Mouse (Mus musculus) heart, embryonic 16.5 days (tissue): ENCODE measurements around the gene Smc4. TPM values are rescaled to one million over a fixed set of nuclear protein-coding genes. Genes with fewer than 3 reads are reported as not detected.
A peak's percentile ranks its signal among the peaks of the same experiment; 100 is the strongest.
"Not testable (repeated sequence)": the region's sequence is repeated elsewhere in the genome, so short reads cannot be mapped to it uniquely, and the experiment has no call there.

ENCODE experiments used
- ATAC-seq: fragments of 200-750 bp; cut with Nextera tagmentation; replicated peaks from 2 replicates; pipeline ENCODE4 v1.8.0; 2017; ENCODE audit warnings: moderate number of reproducible peaks; ENCODE audit not compliant: insufficient read depth, low FRiP score; ENCODE audit errors: extremely low read depth
- H3K27ac ChIP-seq: fragments of 300-500 bp; sonication (generic); 2 replicates; pipeline ENCODE4 v1.5.1; 2014; ENCODE audit warnings: mild to moderate bottlenecking, low read length, control low read depth, moderate library complexity
- H3K27me3 ChIP-seq: fragments of 300-500 bp; sonication (generic); 2 replicates; pipeline ENCODE4 v1.6.1; 2014; ENCODE audit warnings: low read length, mixed read lengths; ENCODE audit not compliant: control insufficient read depth, insufficient read depth
- H3K36me3 ChIP-seq: fragments of 300-500 bp; sonication (generic); 2 replicates; pipeline ENCODE4 v1.6.1; 2014; ENCODE audit not compliant: control insufficient read depth, insufficient read depth
- H3K4me1 ChIP-seq: fragments of 300-500 bp; sonication (generic); 2 replicates; pipeline ENCODE4 v1.6.1; 2014; ENCODE audit warnings: low read length, mixed read lengths; ENCODE audit not compliant: control insufficient read depth, insufficient read depth
- H3K4me2 ChIP-seq: fragments of 300-500 bp; sonication (generic); 2 replicates; pipeline ENCODE4 v1.6.1; 2014; ENCODE audit warnings: low read depth, mild to moderate bottlenecking, control low read depth, low read length
- H3K4me3 ChIP-seq: fragments of 300-500 bp; sonication (generic); 2 replicates; pipeline ENCODE4 v1.5.1; 2014; ENCODE audit warnings: mild to moderate bottlenecking, control low read depth, low read length
- H3K9ac ChIP-seq: fragments of 300-500 bp; sonication (generic); 2 replicates; pipeline ENCODE4 v1.6.1; 2014; ENCODE audit warnings: low read length, control low read depth
- H3K9me3 ChIP-seq: fragments of 300-500 bp; sonication (generic); replicated peaks from 2 replicates; pipeline ENCODE4 v1.6.1; 2016; ENCODE audit warnings: low read length; ENCODE audit not compliant: control insufficient read depth
- WGBS: fragments of 180-500 bp; shearing (Covaris S2); extraction: QIAGEN DNeasy Blood & Tissue Kit; methylation state at CpG from one replicate; pipeline ENCODE4 v1.1.7; 2014; 5-methylcytosine and 5-hydroxymethylcytosine counted together
- polyA plus RNA-seq: library from polyadenylated mRNA; unstranded; fragments of >200 nt; fragmentation: Nextera tagmentation; extraction: Ambion mirVana; gene quantifications from 2 replicates; pipeline ENCODE4 v1.2.1, GENCODE M21; 2015

Smc4 gene
- polyA plus RNA-seq, 1 experiment from 2014 or later: 180 TPM

DNA sequence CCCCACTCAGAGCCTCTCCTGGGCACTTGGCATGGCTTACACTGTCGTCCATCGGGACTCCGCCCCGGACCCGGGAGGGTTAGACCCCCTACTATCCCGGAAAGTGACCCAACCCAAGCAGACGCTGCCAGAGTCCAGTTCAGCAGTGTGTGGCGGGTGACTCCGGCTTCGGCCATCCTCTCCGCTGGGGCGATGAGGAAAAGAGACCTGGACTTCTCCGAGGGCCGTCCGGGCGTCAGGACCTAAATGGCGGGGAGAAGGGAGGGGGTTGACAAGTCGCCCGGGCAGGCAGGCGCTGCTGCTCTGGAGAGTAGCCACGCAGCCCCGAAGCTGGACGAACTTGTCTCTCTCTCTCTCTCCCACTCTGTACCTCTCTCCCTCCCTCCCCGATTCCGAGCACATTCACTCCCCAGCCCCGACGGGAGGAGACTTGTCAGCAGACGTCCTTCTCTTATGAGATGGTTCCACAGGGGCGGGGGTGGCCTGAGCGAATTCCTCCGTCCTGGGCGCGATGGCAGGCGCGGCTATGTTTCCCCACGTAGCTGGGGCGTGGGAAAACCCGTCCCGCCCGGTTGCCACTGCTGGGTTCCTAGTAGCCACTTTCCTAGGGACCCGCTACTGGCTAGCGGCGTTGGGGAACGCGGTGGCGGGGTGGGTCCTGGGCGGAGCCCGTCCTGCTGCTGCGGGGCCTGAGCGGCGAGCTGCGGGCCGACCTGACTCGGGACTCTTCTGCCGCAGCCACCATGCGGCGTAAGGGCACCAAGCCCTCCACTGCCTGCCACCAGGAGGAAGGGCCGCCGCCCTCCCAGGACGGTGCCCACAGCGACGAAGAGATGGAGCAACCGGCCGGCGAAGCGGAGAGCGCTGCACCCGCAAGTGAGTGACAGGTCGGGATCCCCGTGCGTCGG is 1.1 kb downstream of the Smc4 start:
- Histone ChIP-seq H3K27ac (peak overlapping the region; percentile 94), H3K9ac (peak overlapping the region; percentile 93), H3K4me3 (peak overlapping the region; percentile 99), H3K4me2 (peak overlapping the region; percentile 86), H3K36me3 (no peaks in the 10 kb centered on the region), H3K4me1 (peaks cover 11% of the 10 kb centered on the region), H3K27me3 (no peaks in the 10 kb centered on the region), H3K9me3 (no peaks in the 10 kb centered on the region)
- peak; percentile 56 for ATAC-seq
- under 1% methylated on average over 72 of the region's 72 CpGs for WGBS

DNA sequence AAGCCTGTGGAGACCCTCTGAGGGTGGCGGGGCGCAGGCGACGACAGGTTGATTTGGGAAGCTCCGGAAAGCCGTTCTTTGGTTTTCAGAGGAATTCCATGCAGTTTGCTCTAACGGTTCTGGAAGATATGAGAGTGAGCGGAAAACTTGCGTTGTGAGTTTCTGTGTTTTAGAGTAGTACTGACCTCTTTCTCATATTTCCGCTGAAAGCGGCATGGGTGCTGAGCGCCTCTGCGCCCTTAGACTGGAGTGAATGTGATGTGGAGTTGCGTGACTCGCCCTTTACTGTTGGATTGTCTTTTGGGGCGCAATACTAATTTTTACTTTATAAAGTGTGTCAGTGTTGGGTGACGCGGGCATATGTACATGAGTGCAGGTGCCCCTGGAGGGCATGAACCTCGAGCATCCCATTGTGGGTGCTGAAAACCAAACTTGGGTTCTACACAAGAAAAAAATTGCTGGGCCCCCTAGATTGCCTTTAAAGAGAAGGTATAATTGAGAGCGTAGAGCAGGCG is 1.8 kb downstream of the Smc4 start:
- no peak for ATAC-seq
- no peaks in the 10 kb centered on the region for H3K36me3 ChIP-seq
- peak overlapping the region; percentile 86 for H3K4me2 ChIP-seq
- no peaks in the 10 kb centered on the region for H3K27me3 ChIP-seq
- peak overlapping the region; percentile 99 for H3K4me3 ChIP-seq
- peak overlapping the region; percentile 93 for H3K9ac ChIP-seq
- no peaks in the 10 kb centered on the region for H3K9me3 ChIP-seq
- WGBS: 1% methylated on average over 21 of the region's 21 CpGs
- peak overlapping the region; percentile 94 for H3K27ac ChIP-seq
- H3K4me1 ChIP-seq: peaks cover 11% of the 10 kb centered on the region

DNA sequence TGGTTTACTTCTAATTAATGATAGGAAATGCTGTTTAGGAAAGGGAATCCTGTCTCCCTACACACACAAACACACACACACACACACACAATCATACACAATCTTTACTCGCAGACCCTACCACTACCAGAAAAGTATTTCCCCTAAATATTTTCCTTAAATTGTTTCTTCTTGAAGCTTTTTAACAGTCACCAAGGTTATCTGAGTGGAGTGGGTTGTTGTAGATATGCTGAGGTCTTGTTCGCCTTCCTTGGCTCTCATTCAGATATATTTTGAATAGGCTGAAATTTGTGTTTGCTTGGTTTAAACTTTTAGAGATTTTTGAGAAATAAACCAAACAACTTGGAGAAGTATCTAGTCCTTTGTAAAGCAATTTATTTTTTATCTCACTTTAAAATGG is 4.3 kb downstream of the Smc4 start:
- no peak overlapping the region for H3K4me3 ChIP-seq
- H3K27me3 ChIP-seq: no peaks in the 10 kb centered on the region
- no peak for ATAC-seq
- peaks cover 9% of the 10 kb centered on the region for H3K4me1 ChIP-seq
- H3K36me3 ChIP-seq: peaks cover 4% of the 10 kb centered on the region; the same call in 1 of the 2 replicates
- H3K9ac ChIP-seq: 0 out of 2 replicates have a peak overlapping the region, but pooled peaks have one; percentile 18
- peak overlapping the region; percentile 29; the same call in 1 of the 2 replicates for H3K4me2 ChIP-seq
- no peak overlapping the region for H3K27ac ChIP-seq
- 35% methylated on average over 2 of the region's 2 CpGs for WGBS
- H3K9me3 ChIP-seq: no peaks in the 10 kb centered on the region

DNA sequence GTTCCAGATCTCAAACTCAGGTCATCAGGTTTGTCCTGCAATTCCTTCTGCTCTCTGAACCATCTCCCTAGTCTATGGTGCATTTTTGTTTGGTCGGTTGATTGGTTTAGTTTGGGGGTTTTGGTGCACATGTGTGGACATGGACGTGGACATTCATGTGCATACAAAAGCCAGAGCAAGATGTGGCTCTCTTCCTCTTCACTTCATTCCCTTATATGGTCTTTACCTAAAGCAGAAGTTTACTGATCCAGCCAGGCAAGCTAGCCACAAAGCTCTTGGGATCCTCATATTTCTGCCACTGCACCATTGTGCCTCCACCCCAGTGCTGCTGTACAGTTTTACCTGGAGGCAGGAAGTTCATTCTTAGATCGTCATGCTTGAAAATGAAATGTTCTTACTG is 12.6 kb downstream of the Smc4 start:
- Histone ChIP-seq H3K4me3 (no peak overlapping the region), H3K9ac (no peak overlapping the region), H3K9me3 (no peaks in the 10 kb centered on the region), H3K36me3 (peaks cover 30% of the 10 kb centered on the region), H3K27me3 (no peaks in the 10 kb centered on the region), H3K4me2 (no peak overlapping the region), H3K27ac (no peak overlapping the region), H3K4me1 (no peaks in the 10 kb centered on the region)
- 90% methylated on average over 3 of the region's 3 CpGs for WGBS
- no peak for ATAC-seq

DNA sequence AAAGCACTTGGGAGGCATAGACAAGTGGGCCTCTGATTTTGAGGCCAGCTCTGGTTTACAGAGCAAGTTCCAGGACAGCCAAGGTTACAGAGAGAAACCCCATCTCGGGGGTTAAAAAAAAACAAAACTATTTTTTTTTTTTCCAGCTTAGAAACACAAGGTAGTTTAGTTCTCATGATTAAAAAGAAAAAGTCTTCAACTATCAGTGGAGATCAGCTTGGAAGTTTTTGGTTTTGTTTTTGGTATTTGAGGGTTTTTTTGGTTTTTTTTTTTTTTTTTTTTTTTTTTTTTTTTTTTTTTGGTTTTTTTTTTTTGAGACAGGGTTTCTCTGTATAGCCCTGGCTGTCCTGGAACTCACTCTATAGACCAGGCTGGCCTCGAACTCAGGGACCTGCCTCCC is 14.1 kb downstream of the Smc4 start:
- not testable (repeated sequence) for H3K4me2 ChIP-seq, H3K27me3 ChIP-seq, H3K9ac ChIP-seq, H3K4me1 ChIP-seq, H3K27ac ChIP-seq, H3K4me3 ChIP-seq, H3K9me3 ChIP-seq, ATAC-seq
- peaks cover 35% of the 10 kb centered on the region for H3K36me3 ChIP-seq
- WGBS: 97% methylated on average over 2 of the region's 2 CpGs

DNA sequence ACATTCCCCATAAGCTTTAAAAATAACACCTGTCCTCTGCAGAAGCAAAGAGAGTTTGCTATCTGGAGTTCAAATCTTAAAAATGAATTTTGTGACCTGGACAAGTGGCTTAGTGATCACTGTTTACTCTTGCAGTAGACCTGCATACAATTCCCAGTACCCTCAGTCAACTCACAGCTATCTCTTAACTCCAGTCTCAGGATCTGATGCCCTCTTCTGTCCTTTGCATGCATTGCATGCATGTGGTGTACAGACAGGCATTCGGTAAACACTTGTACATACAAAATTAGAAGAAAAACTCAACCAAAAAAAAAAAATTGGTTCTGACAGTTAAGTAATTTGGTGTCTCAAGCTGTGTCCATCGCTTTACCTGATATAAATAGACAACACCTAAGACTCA is 15.7 kb downstream of the Smc4 start:
- WGBS: 86% methylated on average over 2 of the region's 2 CpGs
- H3K27me3 ChIP-seq: no peaks in the 10 kb centered on the region
- no peaks in the 10 kb centered on the region for H3K4me1 ChIP-seq
- H3K4me3 ChIP-seq: no peak overlapping the region
- no peak overlapping the region for H3K4me2 ChIP-seq
- ATAC-seq: no peak
- no peak overlapping the region for H3K27ac ChIP-seq
- no peak overlapping the region for H3K9ac ChIP-seq
- H3K36me3 ChIP-seq: peaks cover 40% of the 10 kb centered on the region
- H3K9me3 ChIP-seq: no peaks in the 10 kb centered on the region

DNA sequence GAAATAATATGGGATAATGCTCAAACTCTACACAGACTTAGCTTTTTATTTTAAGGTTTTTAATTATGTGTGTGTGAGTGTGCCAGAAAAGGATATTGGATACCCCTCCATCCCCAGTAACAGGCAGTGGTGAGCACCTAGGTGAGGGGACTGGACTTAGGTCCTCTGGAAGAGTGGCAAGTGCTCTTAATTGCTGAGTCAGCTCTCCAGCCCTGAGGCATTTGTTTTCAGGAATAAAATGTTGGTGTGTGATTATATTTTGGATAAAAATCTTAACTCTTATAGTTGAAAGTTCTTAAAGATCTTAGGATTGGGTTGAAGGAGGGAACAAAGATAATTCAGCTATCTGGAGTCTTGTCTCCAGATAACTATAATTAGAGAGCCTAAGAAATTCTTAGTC is 16.2 kb downstream of the Smc4 start:
- Histone ChIP-seq H3K4me1 (no peaks in the 10 kb centered on the region), H3K4me2 (no peak overlapping the region), H3K9ac (no peak overlapping the region), H3K4me3 (no peak overlapping the region), H3K36me3 (peaks cover 44% of the 10 kb centered on the region), H3K27me3 (no peaks in the 10 kb centered on the region), H3K27ac (no peak overlapping the region), H3K9me3 (no peaks in the 10 kb centered on the region)
- no peak for ATAC-seq

DNA sequence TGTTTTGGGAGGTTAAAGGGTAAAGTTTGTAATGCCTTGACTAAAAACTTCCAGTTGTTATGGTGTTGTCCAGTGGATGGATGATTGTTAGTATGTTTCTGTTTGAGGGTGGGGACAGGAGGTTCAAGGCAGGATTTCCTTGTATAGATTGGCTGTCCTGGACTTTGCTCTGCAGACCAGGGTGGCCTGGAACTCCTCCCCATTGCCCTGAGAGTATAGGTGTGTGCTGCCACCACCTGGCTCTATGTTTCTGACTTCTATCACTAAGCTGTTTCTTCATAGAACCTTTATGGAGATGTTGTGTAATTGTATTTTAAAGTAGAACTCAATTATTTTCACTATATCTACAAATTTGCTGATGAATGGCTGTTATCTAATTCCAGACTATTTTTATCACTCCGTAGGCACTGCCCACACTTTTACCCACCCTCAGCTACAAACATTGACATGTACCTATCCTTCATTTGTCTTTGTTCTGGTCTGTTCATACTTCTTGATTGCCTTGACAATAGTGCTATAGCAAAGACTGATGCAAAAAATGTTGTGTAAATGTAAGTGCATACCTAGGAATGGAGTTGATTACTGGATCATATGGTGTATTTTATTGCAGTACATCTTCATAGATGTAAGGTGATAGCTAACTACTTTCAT is 21.7 kb downstream of the Smc4 start:
- Histone ChIP-seq H3K4me2 (no peak overlapping the region), H3K4me1 (no peaks in the 10 kb centered on the region), H3K27me3 (no peaks in the 10 kb centered on the region), H3K9me3 (no peaks in the 10 kb centered on the region), H3K36me3 (peaks cover 52% of the 10 kb centered on the region), H3K27ac (no peak overlapping the region), H3K4me3 (no peak overlapping the region), H3K9ac (no peak overlapping the region)
- WGBS: 79% methylated on average over 1 of the region's 1 CpGs
- ATAC-seq: no peak

DNA sequence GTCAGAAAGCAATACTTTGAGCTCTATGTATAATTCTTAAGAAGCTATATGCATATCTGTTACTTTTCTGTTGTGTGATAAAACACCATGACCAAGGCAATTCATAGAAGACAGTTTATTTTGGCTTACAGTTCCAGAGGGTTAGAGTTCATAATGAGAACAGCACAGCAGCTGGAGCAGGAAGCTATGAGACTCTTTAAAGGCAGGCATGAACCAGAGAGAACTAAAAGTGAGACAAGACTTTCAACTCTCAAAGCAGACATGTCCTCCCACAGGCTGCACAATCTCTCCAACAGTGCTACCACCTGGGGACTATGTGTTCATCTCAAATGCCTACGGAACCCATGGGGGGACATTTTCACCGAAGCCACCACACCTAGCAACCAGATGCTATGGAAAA is 35.6 kb downstream of the Smc4 start:
- H3K27me3 ChIP-seq: no peaks in the 10 kb centered on the region
- peaks cover 10% of the 10 kb centered on the region for H3K36me3 ChIP-seq
- no peak overlapping the region for H3K4me3 ChIP-seq
- WGBS: 89% methylated on average over 2 of the region's 2 CpGs
- H3K27ac ChIP-seq: peak overlapping the region; percentile 29; the same call in 1 of the 2 replicates
- ATAC-seq: no peak
- H3K4me2 ChIP-seq: peak overlapping the region; percentile 4; the same call in 1 of the 2 replicates
- peaks cover 12% of the 10 kb centered on the region; the same call in 1 of the 2 replicates for H3K4me1 ChIP-seq
- H3K9ac ChIP-seq: no peak overlapping the region
- no peaks in the 10 kb centered on the region for H3K9me3 ChIP-seq
